Mouse (Mus musculus) embryonic facial prominence, embryonic 10.5 days (tissue): Measurements from ENCODE around the gene Fbxl15. TPM values are rescaled to one million over a fixed set of nuclear protein-coding genes. Genes with fewer than 3 reads are reported as not detected.

Experiments used
- DNase-seq: peaks from one replicate; pipeline ENCODE4 v3.0.0-alpha.2; 2017; ENCODE audit warnings: low spot score
- H3K27ac ChIP-seq: fragments of 300-500 bp; sonication (generic); replicated peaks from 2 replicates; pipeline ENCODE4 v1.5.1; 2016; ENCODE audit warnings: mild to moderate bottlenecking
- H3K27me3 ChIP-seq: fragments of 300-500 bp; sonication (generic); replicated peaks from 2 replicates; pipeline ENCODE4 v1.6.1; 2016; ENCODE audit warnings: low read depth, mild to moderate bottlenecking; ENCODE audit not compliant: poor library complexity, severe bottlenecking
- H3K36me3 ChIP-seq: fragments of 300-500 bp; sonication (generic); replicated peaks from 2 replicates; pipeline ENCODE4 v1.6.1; 2016; ENCODE audit warnings: mild to moderate bottlenecking, moderate library complexity
- H3K4me1 ChIP-seq: fragments of 300-500 bp; sonication (generic); 2 replicates; pipeline ENCODE4 v1.6.1; 2016
- H3K4me3 ChIP-seq: fragments of 300-500 bp; sonication (generic); 2 replicates; pipeline ENCODE4 v1.5.1; 2016; ENCODE audit warnings: mild to moderate bottlenecking, moderate library complexity
- H3K9me3 ChIP-seq: fragments of 300-500 bp; sonication (generic); 2 replicates; pipeline ENCODE4 v1.6.1; 2016; ENCODE audit warnings: mild to moderate bottlenecking
- WGBS: fragments of 180-500 bp; shearing (Covaris S2); methylation state at CpG from one replicate; pipeline ENCODE4 v1.1.7; 2016; 5-methylcytosine and 5-hydroxymethylcytosine counted together
- polyA plus RNA-seq: library from polyadenylated mRNA; unstranded; fragments of >200 nt; fragmentation: Nextera tagmentation; extraction: Ambion mirVana; gene quantifications from 2 replicates; pipeline ENCODE4 v1.2.1, GENCODE M21; 2016

The Fbxl15 gene
- polyA plus RNA-seq, 1 experiment from 2014 or later = 17.1 TPM

- Histone ChIP-seq H3K27me3 (peaks cover 100% of the 10 kb centered on the region), H3K27ac (no peak overlapping the region), H3K4me3 (no peak overlapping the region), H3K9me3 (no peaks in the 10 kb centered on the region), H3K36me3 (no peaks in the 10 kb centered on the region), H3K4me1 (peaks cover 49% of the 10 kb centered on the region)
- DNase-seq = no peak
- WGBS = 81% methylated on average over 8 of the region's 8 CpGs
Measured at GRCm38 (mm10) chr19:46320076-46320785, 7.8 kb upstream of the Fbxl15 start.

- Histone ChIP-seq H3K4me1 (peaks cover 51% of the 10 kb centered on the region), H3K4me3 (peak overlapping the region; percentile 4; the same call in 1 of the 2 replicates), H3K27me3 (peaks cover 100% of the 10 kb centered on the region), H3K9me3 (no peaks in the 10 kb centered on the region), H3K27ac (0 out of 2 replicates have a peak overlapping the region, but pooled peaks have one; percentile 51), H3K36me3 (no peaks in the 10 kb centered on the region)
- WGBS = 25% methylated on average over 6 of the region's 6 CpGs
- peak; percentile 51 for DNase-seq
Measured at GRCm38 (mm10) chr19:46321101-46321943, 6.7 kb upstream of the Fbxl15 start.

- DNase-seq = no peak
- H3K9me3 ChIP-seq = no peaks in the 10 kb centered on the region
- peak overlapping the region; percentile 51; the same call in 1 of the 2 replicates for H3K27ac ChIP-seq
- peak overlapping the region; percentile 4; the same call in 1 of the 2 replicates for H3K4me3 ChIP-seq
- peaks cover 53% of the 10 kb centered on the region for H3K4me1 ChIP-seq
- 58% methylated on average over 11 of the region's 11 CpGs for WGBS
- H3K27me3 ChIP-seq = peaks cover 100% of the 10 kb centered on the region
- no peaks in the 10 kb centered on the region for H3K36me3 ChIP-seq
Measured at GRCm38 (mm10) chr19:46322144-46322995, 5.6 kb upstream of the Fbxl15 start.

GRCm38 (mm10) chr19:46322996-46323572 is 4.9 kb upstream of the Fbxl15 start:
- WGBS = 74% methylated on average over 13 of the region's 13 CpGs
- H3K9me3 ChIP-seq = no peaks in the 10 kb centered on the region
- DNase-seq = no peak
- no peak overlapping the region for H3K4me3 ChIP-seq
- no peaks in the 10 kb centered on the region for H3K36me3 ChIP-seq
- H3K27ac ChIP-seq = no peak overlapping the region
- H3K4me1 ChIP-seq = peaks cover 53% of the 10 kb centered on the region
- peaks cover 97% of the 10 kb centered on the region for H3K27me3 ChIP-seq

- Histone ChIP-seq H3K4me1 (peaks cover 53% of the 10 kb centered on the region), H3K36me3 (no peaks in the 10 kb centered on the region)
Measured at GRCm38 (mm10) chr19:46323716-46324115, 4.3 kb upstream of the Fbxl15 start.

GRCm38 (mm10) chr19:46324366-46324765 is 3.6 kb upstream of the Fbxl15 start:
- Histone ChIP-seq H3K36me3 (no peaks in the 10 kb centered on the region), H3K4me3 (no peak overlapping the region), H3K9me3 (no peaks in the 10 kb centered on the region), H3K4me1 (peaks cover 53% of the 10 kb centered on the region), H3K27me3 (peaks cover 88% of the 10 kb centered on the region), H3K27ac (no peak overlapping the region)
- WGBS = 65% methylated on average over 11 of the region's 11 CpGs
- no peak for DNase-seq

More at GRCm38 (mm10) chr19:46323716-46324115, 4.3 kb upstream of the Fbxl15 start:
- H3K4me3 ChIP-seq = no peak overlapping the region
- 69% methylated on average over 5 of the region's 5 CpGs for WGBS
- H3K27me3 ChIP-seq = peaks cover 91% of the 10 kb centered on the region
- no peak for DNase-seq
- no peak overlapping the region for H3K27ac ChIP-seq
- no peaks in the 10 kb centered on the region for H3K9me3 ChIP-seq

- H3K36me3 ChIP-seq = peaks cover under 1% of the 10 kb centered on the region; the same call in 1 of the 2 replicates
- H3K9me3 ChIP-seq = no peaks in the 10 kb centered on the region
- H3K4me3 ChIP-seq = no peak overlapping the region
- H3K27me3 ChIP-seq = peaks cover 88% of the 10 kb centered on the region
- 65% methylated on average over 5 of the region's 5 CpGs for WGBS
- H3K27ac ChIP-seq = no peak overlapping the region
- no peak for DNase-seq
- H3K4me1 ChIP-seq = peaks cover 57% of the 10 kb centered on the region
Measured at GRCm38 (mm10) chr19:46324918-46325317, 3.1 kb upstream of the Fbxl15 start.

- no peak for DNase-seq
- WGBS = 5% methylated on average over 29 of the region's 29 CpGs
- peak overlapping the region; percentile 76 for H3K4me3 ChIP-seq
- peaks cover 56% of the 10 kb centered on the region for H3K4me1 ChIP-seq
- H3K27me3 ChIP-seq = peaks cover 87% of the 10 kb centered on the region
- no peak overlapping the region for H3K27ac ChIP-seq
- no peaks in the 10 kb centered on the region for H3K9me3 ChIP-seq
- H3K36me3 ChIP-seq = peaks cover 14% of the 10 kb centered on the region
Measured at GRCm38 (mm10) chr19:46326019-46326755, 1.8 kb upstream of the Fbxl15 start.

- H3K27ac ChIP-seq = peak within 1 kb of the TSS; percentile 89
- H3K4me3 ChIP-seq = peak within 1 kb of the TSS; percentile 76
- peaks cover 49% of the 10 kb centered on the region for H3K4me1 ChIP-seq
- peaks cover 87% of the 10 kb centered on the region for H3K27me3 ChIP-seq
- under 1% methylated on average over 35 of the region's 35 CpGs for WGBS
- H3K9me3 ChIP-seq = no peaks in the 10 kb centered on the region
- peaks cover 20% of the 10 kb centered on the region for H3K36me3 ChIP-seq
- peak; percentile 72 for DNase-seq
Measured at GRCm38 (mm10) chr19:46326756-46327305, 1.2 kb upstream of the Fbxl15 start, which contains the start of gene Psd. Gene Psd, minus strand, starts transcription at chr19:46327156.

- Histone ChIP-seq H3K27me3 (peaks cover 80% of the 10 kb centered on the region), H3K4me1 (peaks cover 48% of the 10 kb centered on the region), H3K27ac (peak overlapping the region; percentile 89), H3K9me3 (no peaks in the 10 kb centered on the region), H3K36me3 (peaks cover 28% of the 10 kb centered on the region), H3K4me3 (peak overlapping the region; percentile 76)
- WGBS = 32% methylated on average over 14 of the region's 14 CpGs
- no peak for DNase-seq
Measured at GRCm38 (mm10) chr19:46327531-46328064, 386 bp upstream of the Fbxl15 start.
